Mouse (Mus musculus): ENCODE results near the gene Hist3h2a. TPM values are rescaled to one million over a fixed set of nuclear protein-coding genes. Genes with fewer than 3 reads are reported as not detected.
A peak's percentile ranks its signal among the peaks of the same experiment; 100 is the strongest.

The Hist3h2a gene
- total RNA-seq (2021) = 10 to 100 TPM; 22.0 to 28.0 TPM
- long read RNA-seq, experiment 1, transcript Hist3h2a-201 (1 exons, 2,146 nt) = major isoform, 62 of 62 reads
- long read RNA-seq, experiment 1, partial matches to known transcripts = 0 of 62 reads
- long read RNA-seq, experiment 1, other reads (novel, unspliced or antisense) = 0 of 62 reads
- long read RNA-seq, experiment 2, transcript Hist3h2a-201 (1 exons, 2,146 nt) = major isoform, 44 of 44 reads
- long read RNA-seq, experiment 2, partial matches to known transcripts = 0 of 44 reads
- long read RNA-seq, experiment 2, other reads (novel, unspliced or antisense) = 0 of 44 reads

DNA sequence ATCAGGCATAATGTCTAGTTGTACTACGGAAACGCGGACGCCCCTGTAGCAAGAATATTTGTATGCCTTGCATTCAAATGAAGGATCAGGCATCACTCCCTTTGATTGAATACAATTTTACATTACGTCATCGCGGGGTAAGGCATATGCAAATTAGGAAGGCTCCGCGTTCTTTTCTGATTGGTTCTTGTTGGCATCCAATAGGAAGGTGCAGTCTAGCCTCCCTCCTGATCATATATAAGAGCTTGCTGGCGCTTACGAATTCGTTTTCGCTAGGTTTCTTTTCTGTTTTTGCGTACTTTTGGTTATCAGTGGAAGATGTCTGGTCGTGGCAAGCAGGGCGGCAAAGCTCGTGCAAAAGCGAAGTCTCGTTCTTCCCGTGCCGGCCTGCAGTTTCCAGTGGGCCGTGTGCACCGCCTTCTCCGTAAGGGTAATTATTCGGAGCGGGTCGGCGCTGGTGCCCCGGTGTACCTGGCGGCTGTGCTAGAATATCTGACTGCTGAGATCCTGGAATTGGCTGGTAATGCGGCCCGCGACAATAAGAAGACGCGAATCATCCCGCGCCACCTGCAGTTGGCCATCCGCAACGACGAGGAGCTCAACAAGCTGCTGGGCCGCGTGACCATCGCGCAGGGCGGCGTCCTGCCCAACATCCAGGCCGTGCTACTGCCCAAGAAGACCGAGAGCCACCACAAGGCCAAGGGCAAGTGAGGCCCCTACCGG is at the start of gene Hist3h2a, which contains the start of gene Trim17:
TSS of gene Hist3h2a (plus strand) at position 266 of the 723 bp plus-strand sequence.
TSS of gene Trim17 (plus strand) at position 266 of the 723 bp plus-strand sequence.
- intact Hi-C loops (cut with DNase I) = loop anchor here (5.0 to 10.0 kb wide), 2 partner anchors 228 to 270 kb away; partner anchors contain the start of genes Arf1 and Gjc2
- peak; percentile 81 to 86 for DNase-seq

DNA sequence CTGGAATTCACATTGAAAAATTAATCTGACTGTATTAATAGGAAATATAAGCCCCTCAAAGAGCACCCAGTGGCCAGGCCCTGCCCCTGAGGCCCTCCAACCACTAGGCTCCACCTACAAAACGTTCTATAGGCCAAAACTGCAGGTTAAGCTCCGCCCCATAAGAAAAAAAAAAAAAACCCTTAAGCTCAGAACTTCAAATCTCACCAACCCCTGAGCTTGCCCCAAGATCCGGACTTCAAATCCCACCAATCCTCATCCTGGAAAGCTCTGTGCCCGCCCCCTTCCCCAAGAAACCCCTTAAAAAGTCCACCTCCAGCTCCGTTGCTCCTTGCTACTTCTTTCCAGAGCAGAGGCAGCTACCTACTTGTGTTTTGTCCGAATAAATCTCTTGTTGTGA is 49.6 kb upstream of the Hist3h2a start:
- intact Hi-C loops (cut with DNase I) = loop anchor here (5.0 kb wide), 1 partner anchor 58 kb away; the partner anchor contains the start of gene Gm12258
- peak in 1 of 2 experiments; percentile 27 for DNase-seq

DNA sequence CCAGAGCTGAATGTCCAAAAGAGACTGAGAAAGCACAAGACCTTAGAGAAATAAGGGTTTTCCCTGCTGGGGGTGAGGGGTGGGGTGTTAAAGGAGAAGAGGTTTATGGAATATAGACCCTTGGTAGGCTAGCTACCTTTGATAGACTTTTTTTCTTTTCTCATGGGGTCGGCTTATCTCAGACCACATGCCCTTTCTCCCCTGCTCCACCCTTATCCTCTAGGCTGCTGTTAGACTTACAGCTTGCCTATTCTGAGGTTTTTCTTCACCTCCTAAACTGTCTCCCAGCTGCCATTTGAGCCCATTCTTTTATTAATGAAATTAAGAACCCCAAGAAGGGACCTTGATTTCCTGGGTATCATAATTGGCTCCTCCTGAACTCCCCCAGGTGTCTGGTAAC is 40.7 kb upstream of the Hist3h2a start:
- intact Hi-C loops (cut with DNase I) = no loop called here
- no peak for DNase-seq

DNA sequence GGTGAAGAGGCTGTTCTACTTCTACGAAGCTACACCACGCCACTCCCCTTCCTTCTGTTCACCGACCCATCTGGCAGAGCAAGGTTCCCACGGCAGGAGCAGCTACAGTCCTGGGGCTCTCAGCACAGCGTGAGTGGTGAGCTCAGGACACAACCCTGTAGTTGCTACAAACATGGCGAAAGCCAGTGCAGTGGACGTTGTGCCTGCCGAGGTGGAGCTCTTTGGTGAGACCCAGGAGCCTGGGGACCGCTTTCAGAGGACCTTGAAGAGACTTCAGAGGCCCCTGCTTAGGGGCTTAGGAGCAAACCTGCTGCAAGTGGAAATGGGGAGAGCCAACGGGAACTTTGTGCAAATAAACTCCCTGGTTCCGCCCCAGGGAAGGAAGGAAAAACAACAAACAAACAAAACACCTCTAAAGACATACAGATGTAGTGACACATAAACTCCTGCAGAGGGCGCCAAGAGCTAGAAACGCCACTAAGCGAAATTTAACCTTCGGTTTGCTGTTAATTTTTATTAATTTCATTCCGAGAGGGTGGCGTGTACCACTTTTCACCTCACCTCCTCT is 39.9 kb upstream of the Hist3h2a start:
- intact Hi-C loops (cut with DNase I) = no loop called here
- peak in 1 of 2 experiments; percentile 40 for DNase-seq

DNA sequence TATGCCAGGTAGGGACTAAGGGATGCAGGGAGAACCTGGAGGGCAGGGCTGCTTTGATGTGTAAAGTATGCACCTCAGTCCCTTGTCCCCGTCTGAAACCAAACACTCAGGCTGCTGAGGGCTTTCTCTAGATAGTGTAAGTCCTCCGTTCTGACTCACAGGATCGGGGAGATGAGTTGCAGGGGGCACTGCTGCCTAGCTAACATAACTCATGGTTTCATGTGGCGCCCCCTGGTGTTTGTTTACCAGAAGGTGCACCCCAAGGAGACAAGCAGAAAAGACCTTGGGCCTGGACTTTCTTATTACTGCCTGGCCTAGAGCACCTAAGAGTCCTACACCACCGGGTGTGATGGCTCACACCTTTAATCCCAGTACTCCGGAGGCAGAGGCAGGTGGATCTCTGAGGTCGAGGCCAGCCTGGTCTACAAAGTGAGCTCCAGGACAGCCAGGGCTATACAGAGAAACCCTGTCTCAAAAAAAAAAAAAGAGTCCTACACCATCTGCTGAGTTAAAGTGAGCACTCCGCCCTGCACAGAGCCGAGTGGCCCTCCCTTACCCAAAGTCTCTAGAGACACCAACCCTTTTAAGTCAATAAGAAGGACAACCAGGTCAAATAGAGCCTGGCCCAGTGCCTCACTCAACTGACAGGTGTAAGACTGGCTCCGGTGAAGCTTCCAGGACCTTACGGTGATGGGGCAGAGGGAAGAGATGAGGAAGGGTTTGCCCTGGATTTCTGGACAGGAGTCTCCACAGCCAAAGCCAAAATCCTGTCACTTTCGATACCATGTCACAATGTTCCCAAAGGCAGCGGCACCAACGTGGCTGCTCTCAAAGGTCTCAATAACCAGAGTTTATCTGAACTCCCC is 37.4 kb upstream of the Hist3h2a start:
- DNase-seq = peak; percentile 40 to 46
- intact Hi-C loops (cut with DNase I) = no loop called here

DNA sequence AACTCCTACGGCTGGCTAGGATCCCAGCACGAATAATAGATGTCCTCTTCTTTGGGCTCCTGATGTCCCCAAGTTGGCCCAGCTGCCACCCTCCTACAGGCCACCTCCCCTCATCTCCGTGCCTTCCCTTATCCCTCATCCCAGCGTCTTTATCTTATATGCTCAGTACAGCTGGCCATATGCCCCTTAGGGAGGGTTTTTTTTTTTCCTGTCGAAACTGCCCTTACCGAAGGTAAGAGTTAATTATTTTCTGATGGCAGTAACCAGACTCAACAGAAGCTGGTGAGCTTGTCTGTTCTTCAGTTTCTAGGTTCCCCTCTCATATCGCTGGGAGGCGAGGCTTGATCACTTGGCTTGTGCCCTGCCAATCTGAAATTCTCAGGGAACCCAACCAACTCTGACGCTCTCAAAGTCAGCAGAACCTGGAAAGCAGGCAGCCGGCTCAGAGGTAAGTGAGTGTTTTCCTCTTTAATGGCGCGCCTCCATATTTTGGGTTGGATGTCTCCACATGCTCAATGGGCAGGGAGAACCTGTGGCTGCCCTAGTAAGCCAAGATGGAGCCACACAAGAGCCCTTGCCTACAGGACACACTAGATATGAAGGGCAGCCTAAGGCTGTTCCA is 36.6 kb upstream of the Hist3h2a start, which contains the start of gene Btnl10:
TSS of gene Btnl10 (plus strand) at position 164 of the 622 bp plus-strand sequence.
- intact Hi-C loops (cut with DNase I) = no loop called here

DNA sequence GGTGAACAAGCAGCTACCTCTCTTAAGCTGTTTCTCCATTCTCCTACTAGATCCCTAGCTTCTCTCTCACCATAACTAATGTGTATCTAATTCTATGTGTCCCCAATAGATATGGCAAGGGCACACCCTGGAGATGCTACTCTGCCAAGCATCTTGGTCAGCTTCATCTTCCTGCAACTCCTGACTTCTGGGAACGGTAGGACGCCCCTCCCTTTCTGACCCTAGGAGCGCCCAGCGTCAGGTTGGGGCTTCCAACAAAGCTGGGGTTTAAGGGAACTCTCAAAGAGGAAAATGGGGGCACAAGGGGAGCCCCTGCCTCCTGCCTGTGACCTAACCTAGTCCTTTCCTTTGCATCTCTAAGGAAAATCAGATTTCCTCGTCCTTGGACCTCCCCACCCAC is 35.7 kb upstream of the Hist3h2a start:
- intact Hi-C loops (cut with DNase I) = no loop called here
- DNase-seq = no peak

More for the DNA sequence above, 36.6 kb upstream of the Hist3h2a start, which contains the start of gene Btnl10:
- DNase-seq = no peak

DNA sequence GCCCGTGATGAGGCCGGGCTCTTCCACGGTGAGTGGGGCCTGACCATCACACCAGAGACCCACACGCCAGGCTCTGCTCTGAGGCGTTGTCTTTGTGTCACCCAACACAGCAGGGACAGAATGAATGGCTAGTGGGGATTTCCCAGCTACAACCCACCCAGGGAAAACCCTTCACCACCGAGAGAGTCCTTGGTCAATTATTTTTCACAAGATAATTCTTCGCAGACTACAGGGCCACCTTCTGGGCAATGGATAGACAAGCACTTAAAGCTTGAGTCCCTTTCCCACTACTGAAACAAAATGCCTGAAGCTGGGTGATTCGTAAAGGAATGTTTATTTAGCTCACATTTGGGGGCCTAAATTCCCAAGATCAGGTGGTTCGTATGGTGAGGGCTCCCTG is 32.1 kb upstream of the Hist3h2a start:
- intact Hi-C loops (cut with DNase I) = no loop called here
- DNase-seq = no peak

DNA sequence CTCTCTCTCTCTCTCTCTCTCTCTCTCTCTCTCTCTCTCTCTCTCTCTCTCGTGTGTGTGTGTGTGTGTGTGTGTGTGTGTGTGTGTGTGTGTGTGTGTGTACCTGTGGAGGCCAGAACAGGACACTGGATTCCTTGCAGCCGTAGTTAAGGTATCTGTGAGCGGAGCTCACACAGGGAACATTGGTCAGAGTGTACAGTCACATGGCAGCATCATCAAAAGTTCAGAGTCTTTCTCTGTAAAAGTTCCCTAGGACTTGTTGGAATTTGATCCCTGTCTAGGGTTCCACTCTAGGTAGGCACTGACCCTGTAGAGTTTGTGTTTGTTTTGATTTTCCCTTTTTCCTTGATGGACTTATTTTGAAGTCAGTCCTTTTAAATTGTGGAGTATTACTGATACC is 27.8 kb upstream of the Hist3h2a start:
- intact Hi-C loops (cut with DNase I) = no loop called here

DNA sequence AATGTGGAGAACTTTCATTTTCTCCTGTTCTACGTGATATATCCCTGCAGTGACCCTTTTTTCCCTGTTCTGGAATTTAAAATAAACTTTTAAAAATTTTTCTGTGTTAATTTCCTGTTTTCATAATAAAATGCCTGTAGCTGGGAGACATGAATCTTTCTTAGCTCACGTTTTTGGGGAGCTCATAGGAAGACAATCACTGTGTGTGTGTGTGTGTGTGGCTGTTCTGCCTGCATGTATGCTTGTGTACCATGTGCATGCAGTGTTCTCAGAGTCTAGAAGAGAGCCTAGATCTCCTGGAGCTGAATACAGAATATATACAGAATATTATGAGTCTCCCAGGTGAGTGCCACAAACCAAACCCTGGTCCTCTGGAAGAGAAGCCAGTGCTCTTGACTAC is 27.4 kb upstream of the Hist3h2a start:
- no peak for DNase-seq
- intact Hi-C loops (cut with DNase I) = no loop called here

More for the DNA sequence above, 27.8 kb upstream of the Hist3h2a start:
- no peak for DNase-seq

DNA sequence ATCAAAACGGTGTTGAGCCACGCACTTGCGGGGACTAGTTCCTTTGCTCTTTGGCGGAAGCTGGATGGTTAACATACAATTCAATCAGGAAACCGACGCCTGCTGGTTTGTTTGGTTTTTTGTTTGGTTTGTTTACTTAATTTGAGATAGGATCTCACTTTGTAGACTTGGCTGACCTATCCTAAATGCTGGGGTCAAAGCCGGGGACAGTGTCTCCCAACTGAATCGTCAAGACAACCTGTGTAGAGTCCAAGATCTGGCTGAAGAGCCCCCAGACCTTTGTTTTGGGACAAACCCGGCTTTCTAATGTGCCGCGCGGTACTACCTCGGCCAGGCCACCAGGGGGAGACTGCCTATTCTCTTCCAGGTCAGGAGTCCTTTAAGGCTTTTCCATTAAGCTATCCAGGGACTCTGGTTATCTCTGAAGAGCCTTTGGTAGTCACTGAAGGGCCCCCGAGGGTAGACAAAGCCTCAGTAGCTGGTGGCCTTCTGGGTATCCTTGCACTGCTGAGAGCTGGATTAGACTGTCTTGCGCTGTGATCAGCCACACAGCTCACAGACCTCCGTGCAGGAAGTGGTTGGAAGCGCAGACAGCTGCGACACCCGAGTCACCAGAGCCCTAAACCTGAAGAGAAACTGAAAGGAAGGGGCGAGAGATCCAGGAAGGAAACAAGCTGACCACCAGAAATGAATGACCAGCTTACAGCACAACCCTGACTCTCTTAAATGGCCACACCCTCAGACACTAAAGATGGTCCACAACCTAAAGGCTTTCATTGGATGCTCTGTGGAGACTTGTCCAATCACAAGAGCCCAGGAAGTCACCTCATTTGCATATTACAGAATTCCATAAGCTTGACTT is 26.5 kb upstream of the Hist3h2a start:
- intact Hi-C loops (cut with DNase I) = no loop called here
- peak; percentile 60 to 77 for DNase-seq

DNA sequence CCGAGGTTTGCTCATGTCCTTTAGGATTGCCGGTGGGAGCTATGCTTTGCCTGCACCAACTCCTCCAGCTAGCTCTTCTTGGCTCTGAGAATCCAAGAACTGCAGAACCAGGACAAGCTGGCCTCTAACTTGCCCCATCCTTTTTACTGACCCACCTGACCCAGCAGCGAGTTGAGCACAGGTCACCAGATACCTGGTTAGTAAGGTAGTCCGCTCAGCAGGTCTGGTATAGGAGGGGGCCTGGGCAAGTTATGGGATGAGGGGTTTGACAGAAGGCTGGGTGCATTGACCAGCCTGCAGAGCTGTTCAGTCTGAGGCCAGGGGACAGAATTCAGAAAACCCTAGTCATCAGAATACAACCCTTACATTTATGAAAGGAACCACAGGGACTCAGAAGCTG is 25.4 kb upstream of the Hist3h2a start:
- no peak for DNase-seq
- intact Hi-C loops (cut with DNase I) = no loop called here

DNA sequence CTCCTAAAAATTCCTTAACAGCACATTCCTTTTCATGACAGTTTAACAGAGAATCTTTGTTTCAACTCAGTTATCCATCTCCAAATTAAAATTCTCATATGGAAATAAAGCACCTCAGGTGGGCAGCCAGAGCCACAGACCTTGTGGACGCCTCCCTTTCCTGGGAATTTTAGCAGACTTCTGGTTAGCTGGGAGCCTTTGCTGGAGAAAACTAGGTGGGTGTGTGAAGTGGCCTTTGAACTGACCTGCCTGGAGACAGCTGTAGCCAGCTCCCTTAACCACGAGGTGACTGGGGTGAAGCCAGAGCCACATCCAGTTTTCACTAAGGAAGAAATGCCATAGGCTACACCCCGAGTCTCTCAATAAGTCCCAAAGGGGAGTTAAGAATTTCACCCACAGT is 24.8 kb upstream of the Hist3h2a start:
- DNase-seq = no peak
- intact Hi-C loops (cut with DNase I) = no loop called here

DNA sequence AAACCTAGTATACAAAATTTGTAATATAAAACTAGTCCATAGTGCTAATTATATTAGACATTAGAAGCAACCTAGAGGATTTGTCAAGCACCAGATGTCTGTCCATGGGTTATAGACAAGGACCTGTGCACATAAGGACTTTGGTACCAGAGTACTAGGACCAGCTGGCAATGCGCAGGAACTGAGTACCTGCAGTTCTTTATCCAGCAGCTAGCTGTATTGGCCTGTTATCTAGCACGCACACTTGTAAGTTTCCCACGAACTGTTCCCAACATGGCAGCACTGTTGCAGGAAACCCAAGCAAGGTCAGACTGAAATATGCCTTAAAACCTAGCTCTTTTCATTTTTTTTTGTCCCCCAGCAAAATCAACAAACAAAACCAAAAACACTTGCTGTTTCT is 24.2 kb upstream of the Hist3h2a start:
- intact Hi-C loops (cut with DNase I) = no loop called here
- no peak for DNase-seq

DNA sequence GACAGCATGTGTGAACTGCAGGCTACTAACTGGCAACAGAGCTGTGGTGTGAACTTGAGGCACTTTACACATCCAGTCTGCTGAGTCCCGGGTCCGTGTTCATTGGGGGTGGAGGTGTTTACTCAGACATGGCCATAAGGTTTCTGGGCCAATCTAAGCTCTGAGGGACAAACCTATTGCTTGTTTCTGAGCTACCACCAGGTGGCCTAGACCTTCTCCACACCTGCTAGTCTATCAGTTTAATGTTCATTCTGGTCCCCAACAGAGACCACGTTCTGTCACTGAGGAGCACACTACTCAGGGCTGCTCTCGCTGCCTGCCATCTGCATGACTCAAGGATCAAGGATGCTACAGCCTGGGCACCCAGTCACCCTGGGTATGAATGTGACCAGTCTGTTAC is 22.9 kb upstream of the Hist3h2a start:
- intact Hi-C loops (cut with DNase I) = no loop called here
- DNase-seq = no peak

DNA sequence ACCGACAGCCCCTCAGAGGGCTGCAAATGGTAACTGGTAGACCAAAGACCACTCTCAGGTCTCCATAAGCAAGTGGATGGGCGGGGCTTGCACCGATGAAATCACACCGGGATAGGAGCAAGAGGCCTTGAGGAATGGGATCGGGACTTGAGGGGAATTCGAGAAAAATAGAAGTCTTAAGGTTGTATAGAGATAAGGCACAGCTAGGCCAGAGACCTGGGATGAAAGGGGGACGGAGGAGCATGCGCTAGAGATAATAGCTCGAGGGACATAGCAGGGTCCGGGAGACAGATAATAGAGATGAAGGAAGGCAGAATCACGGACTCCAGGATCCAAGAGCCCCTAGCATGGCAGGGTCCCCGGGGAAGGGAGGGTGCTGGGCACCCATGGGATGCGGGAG is 16.6 kb upstream of the Hist3h2a start:
- DNase-seq = no peak
- intact Hi-C loops (cut with DNase I) = no loop called here

DNA sequence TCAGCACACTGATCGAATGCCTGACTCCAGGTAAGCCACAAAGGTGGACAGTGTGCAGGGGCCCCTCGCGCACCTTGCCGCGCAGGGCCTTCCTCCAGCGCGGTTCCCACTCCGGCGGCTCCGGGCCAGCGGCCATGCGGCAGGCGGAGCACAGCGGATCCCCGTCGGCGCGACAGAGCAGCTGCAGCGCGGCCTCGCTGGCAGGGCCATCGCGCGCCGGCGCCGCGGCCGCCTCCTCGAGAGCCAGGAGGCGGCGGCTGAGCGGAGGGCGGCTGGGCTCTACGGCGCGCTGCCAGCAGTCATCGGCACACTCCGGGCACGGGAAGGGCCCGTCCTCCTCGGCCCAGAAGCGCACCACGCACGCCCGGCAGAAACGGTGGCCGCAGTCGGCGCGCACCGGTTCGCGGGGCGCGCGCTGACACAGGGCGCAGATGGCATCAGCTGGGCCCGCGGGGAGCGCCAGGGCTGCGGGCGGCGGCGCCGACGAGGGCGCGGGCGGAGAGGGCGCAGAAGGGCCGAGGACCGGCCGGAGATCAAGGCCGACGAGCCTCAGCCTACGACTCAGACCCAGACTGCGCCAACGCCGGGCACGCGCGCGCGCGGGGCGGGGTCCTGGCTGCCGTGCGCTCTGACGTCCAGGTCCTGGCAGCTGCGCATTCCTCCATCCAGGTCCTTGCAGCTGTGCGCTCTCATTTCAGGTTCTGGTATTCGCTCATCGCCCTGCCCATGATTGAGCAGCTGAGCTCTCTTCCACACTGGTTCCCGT is 16.0 kb upstream of the Hist3h2a start, which contains the start of gene Rnf187:
TSS of gene Rnf187 (minus strand) at position 595 of the 766 bp plus-strand sequence.
- peak; percentile 93 for DNase-seq
- intact Hi-C loops (cut with DNase I) = no loop called here

DNA sequence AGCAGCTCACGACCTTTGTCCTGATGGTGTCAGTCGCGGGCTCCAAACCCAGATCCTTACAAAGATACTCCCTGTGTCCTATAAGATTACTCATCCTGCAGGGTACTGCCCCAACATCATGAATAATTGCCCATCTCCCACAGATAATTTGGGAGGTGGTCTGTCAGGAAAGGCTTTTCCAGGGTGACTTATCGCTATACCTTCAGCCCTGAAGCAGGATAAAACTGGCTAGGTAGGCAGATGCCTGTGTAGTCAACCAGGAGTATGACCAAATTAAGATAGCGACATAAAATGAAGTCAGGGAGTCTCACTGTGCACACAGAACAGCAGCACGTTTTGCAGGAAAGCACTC is 15.4 kb upstream of the Hist3h2a start:
- intact Hi-C loops (cut with DNase I) = no loop called here
- DNase-seq = no peak

All from heart, postnatal 14 days (tissue).